Mouse (Mus musculus) B cell, adult 2 months (primary cell): ENCODE data around the gene Dazap1.
A peak's percentile ranks its signal among the peaks of the same experiment; 100 is the strongest.
"Not testable (repeated sequence)": the region's sequence is repeated elsewhere in the genome, so short reads cannot be mapped to it uniquely, and the experiment has no call there.

Source experiments
- DNase-seq, 2 experiments: peaks; one replicate each; pipeline ENCODE4 v3.0.0; 2022

Dazap1 gene

DNA sequence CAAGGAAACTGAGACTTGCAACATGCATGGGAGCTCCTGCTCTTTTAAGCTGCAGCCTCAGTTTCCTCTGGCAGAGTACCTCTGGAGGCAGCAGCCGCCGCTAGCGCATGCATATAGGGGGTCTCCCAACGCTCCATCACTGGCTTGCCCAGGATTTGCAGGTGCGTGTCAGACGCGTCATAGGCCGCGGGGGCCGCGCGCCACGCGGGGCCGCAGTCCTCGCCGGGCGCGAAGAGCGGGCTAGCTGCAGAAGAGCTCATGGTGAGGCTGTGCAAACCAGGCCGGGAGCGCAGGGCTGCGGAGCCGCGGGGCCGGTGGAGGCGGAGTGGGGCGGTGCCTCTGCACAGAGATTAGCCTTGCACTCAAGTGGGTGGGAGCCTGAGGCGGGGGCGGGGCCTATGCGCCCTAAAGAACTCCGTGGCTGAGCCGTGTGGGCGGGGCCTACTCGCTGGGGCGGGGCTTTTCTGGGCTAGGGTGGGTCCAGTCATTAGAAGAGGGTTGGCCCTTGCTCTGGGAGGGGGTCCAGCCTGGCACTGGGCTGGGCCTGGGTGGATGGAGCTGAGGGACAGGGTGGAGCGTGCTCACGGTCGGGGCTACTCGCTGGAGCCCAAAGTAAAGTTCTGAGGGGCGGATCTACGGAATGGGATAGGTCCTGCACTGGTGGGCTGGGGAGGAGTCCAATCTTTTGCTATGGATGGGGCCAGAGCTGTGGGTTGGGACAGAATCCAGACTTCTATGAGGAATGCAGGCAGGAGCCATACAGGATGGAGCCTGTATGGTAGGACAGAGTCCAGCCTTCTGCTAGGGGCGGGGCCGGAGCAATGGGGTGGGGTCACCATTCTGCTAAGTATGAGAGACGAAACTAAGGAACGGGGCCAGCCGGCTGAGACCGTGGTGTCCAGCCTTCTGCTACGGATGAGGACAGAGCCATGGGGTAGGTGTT lies at the start of gene Dazap1, which contains the start of gene Gamt:
Gene Dazap1 (plus strand): TSS at position 845 of the 943 bp plus-strand sequence.
Gene Gamt (minus strand): TSS at position 371 of the 943 bp plus-strand sequence.
- peak; percentile 92 for DNase-seq

DNA sequence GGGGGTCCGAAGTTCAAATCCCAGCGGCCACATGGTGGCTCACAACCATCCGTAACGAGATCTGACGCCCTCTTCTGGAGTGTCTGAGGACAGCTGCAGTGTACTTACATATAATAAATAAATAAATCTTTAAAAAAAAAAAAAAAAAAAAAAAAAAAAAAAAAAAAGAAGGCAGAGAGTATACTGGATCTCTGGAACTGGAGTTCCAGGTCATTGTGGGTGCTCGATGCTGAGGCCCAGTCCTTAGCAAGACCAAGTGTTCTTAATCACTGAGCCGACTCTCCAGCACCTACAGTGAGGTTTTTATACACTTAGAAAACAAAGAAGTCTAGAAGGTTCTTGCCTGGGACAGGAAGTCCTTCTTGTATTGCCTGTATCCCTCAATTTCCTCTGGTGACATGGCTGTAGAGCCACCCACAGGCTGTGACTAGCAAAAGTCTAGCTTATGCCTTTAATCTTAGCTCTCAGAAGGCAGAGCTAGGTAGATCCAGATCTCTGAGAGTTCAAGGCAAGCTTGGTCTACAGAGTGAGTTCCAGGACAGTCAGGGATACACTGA lies 49.7 kb upstream of the Dazap1 start:
- not testable (repeated sequence) for DNase-seq

DNA sequence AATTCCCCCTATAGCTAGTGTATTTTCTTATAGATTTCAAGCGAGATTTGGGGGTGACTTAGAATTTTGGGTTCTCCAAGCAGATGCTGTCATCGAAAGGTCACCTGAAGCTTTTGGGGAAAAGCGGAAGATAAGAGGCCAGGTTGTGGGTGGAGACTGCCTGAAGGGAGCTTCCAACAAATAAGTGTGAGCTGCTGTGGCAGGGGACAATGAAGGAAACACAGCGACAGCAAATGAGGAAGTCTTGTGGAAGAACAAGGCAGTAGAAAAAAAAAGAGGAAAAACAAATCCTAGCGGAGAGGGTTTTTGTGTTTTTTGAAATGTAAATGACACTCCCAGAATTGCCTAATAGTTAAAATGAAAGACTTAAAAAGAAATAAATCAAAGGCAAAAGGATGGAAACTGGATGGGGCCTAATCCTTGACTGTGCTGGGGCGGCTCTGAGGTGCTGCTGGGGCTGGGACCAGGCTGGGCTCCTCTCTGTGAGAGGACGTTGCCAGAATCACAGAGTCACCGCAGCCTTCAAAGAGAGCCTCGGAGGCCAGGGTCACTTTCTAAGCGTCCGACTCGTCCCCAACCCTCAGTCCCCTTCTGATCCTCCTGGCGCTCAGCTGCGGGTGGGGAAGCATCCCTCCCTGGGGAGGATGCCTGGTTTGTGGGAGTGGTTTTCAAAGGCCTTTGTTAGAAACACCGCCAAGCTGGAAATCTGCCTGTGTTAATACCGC lies 46.1 kb upstream of the Dazap1 start:
- no peak for DNase-seq

DNA sequence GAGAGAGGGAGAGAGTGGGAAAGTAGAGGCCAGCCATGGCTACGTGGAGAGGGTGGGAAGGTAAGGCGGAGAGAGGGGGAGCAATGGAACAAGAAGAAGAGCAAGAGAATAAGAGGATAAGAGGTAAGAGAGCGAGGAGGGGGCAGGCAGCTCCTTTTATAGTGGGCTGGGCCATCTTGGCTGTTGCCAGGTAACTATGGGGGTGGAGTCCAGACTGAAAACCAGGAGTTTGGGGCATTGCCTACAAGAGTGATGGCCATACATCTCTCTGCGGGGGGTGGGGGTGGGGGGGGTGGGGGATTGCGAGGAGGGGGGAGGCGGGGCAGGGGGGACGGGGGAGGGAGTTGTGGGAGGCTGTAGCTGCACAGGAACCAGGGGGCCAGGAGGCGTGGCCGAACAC lies 40.6 kb upstream of the Dazap1 start:
- DNase-seq: no peak

DNA sequence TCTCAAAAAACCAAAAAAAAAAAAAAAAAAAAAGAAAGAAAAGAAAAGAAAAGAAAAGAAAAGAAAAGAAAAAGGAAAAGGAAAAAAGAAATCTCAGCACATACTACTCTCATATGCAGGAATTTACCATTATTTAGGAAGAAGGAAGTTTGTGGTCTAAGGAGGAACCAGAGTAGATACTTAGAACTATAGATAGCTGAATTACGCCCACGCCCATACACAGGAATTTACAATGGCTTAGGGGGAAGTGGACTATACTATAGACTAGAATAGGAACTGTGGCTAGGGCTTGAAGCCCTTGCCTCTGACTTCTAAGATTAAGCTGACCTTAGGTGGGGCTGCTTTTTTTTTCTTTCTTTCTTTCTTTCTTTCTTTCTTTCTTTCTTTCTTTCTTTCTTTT lies 38.1 kb upstream of the Dazap1 start:
- peak; percentile 24 to 39 for DNase-seq

DNA sequence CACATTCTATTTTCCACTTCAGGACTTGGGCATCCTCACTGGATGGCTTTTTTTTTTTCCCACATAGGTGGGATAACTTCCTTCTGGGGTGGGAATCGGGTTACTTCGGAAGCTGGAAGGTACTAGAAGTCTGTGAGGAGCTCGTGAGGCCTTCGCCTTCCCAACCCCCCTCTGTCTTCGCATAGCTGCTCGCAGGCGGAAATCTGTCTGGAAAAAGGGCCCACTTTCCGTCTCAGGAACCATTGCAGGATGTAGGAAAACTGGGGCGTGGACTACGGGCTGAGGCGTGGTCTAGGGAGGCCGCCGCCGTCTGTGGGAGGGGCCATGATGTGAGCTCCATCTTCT lies 35.2 kb upstream of the Dazap1 start:
- DNase-seq: no peak

DNA sequence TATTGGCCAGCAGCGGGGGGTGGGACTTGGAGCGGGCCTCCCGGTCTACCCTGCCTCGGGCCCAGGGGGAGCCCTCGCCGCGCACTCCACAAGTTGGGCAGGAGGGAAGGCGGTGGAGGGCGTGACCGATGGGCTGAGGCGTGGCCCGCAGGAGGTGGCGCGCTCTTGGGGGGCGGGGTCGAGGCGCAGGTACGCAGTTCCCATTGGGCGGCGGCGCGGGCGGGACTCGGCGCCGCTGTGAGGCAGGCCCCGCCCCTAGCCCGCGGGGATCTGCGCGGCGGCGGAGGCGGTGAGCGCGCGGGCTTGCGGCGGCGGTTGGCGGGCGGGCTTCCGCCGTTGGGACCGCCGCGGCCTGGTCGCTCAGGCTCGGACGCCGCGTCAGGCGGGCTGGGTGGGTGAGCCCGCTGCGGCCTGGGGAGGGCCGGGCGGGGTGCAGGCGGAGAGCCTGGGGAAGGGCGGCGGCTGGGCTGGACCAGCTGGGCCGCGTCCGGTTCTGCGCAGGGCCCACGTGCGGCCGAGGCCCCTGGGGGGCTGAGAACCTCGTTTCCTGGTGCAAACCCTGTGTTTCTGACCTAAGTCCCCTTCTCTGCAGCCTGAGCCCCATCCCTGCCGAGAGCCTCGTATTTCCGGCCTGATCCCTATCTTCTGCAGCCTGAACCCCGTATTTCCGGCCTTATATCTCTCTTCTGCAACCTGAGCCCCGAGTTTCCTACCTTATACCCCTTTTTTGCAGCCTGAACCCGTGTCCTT lies 34.7 kb upstream of the Dazap1 start, which contains the start of gene Mum1:
Gene Mum1 (plus strand): TSS at position 19 of the 750 bp plus-strand sequence.
- peak; percentile 97 to 98 for DNase-seq

DNA sequence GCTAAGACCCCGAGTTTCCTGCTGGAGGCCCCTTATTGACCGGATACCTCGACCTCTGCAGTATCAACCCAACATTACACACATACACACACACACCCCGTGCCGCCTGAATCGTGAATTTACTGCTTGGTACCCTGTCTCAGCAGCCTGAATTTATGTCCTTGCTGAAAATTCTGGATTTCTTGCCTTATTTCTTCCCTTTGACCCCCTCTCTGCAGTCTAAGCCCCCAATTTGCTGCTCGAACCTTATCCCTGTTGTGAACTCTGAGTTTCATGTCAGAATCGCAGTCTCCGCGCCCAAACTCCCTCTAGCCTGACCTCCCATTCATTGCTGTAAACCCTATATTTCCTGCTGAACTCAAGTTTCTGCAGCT lies 34.1 kb upstream of the Dazap1 start:
- no peak for DNase-seq

DNA sequence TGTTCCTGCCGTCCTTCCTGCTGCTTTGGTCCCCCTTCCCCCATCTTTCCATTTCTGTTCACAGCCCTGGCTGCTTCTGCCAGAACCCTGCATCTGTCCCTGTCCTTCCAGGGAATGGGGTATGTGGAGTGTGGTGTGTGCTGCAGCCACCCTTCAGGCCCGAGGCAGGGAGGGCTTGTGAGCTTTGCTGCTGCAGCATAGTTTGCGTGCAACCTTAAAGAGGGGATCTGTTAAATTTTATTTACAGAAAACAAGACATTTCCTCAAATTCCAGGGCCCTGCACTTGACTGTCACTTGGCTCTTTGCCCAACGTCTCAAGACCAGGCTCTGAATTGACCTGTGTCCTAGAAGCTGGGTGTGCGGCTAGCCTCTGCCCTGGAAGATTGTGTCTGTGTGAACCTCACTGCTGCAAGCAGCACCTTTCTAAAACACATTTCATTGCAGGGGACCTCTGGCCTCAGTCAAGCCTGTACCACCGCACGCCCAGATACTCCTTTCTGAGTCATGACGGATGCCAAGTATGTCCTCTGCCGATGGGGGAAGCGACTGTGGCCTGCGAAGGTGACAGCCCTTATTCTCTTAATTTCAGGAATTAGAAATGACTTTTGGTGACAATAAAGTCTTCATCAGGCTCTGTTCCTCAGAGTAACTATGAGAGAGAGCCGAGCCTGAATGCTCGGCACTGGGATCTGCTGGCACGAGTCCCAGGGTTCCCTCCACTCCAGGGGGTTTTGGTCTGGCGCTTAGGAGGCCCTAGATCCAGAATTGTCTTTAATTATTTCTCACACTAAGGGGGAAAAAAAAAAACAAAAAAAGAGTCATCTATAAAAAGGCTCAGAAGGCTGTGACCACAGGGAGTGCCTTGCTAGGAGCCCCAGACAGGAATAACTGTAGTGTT lies 33.2 kb upstream of the Dazap1 start:
- DNase-seq: no peak

DNA sequence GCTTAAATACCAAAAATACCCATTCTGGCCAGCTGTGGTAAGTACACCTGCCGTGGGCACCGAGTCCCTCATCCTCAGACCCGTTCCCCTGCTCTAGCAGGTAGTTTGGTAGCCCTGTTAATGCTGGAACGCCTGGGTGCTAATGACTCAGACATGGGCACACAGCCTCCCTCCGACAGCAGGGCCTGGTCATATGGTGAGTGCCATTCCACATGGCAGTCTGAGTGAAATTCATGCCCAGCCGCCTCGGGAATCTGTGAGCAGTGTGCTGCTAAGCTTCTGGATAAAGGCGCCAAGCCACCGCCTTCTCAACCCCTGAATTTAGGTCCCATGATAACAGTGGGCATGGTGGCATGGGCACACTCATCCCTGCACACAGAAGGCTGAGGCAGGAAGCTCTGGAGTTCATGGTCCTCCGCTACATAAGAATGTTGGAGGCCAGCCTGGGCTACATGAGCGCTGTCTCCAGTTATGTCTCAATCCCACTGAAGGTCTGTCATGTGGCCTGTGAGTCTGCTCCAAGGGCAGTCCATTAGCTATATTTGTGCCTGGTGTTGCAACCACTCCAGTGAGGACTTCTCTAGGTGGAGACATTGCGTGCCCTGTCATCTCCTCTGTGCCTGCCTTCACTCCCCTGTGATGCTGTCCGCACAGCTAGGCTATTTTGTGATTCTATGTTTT lies 25.0 kb upstream of the Dazap1 start:
- no peak for DNase-seq

DNA sequence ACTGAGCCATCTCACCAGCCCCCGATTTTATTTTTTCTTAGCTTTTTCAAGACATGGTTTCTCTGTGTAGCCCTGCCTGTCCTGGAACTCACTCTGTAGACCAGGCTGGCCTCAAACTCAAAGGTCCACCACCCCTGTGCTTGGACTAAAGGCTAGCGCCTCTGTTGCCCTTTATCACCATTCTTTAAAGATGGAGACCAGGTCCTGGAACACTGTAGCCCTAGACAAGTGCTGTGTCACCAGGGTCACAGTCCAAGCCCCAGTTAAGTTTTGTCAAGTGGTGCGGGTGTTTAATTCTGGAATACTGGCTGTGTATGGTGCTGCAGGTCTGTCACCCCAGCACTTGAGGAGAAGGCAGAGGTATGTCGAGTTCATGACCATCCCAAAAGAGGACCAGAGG lies 24.3 kb upstream of the Dazap1 start:
- DNase-seq: no peak

DNA sequence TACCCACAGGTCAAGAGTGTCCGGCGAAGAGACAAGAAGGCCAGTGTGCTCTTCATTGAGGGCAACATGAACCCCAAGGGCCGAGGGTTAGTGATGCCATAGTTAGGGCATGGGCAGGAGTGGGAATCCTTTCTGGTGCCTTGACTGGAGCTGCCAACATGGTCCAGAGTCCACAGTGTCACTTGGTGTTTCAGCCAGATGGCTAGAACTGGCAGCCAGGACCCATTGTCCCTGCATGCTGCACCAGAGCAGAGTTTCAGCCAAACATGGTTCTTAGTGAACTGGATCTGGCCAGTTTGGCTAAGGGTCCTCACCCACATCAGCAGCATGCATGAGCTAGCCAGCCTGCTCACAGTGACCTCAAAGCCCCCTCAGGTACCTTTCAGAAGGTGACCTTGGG lies 23.0 kb upstream of the Dazap1 start:
- DNase-seq: no peak

DNA sequence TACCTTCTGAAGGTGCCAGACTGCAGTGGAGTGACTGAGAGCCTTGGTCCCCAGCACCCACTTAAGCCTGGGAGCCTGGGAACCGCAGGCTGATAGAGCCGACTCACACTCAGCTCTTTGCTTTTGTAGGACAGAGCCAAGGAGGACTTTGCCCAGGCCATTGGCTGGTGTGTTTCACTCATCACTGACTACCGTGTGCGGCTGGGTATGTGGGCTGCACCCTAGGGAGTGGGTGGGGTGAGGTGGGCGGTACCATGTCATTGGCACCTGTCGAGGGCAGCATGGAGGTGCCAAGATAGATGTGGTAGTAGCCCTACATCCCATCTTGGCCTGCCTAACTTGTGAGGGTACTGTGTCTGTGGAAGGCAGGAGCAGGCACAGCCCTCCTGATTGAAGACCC lies 21.5 kb upstream of the Dazap1 start:
- no peak for DNase-seq

DNA sequence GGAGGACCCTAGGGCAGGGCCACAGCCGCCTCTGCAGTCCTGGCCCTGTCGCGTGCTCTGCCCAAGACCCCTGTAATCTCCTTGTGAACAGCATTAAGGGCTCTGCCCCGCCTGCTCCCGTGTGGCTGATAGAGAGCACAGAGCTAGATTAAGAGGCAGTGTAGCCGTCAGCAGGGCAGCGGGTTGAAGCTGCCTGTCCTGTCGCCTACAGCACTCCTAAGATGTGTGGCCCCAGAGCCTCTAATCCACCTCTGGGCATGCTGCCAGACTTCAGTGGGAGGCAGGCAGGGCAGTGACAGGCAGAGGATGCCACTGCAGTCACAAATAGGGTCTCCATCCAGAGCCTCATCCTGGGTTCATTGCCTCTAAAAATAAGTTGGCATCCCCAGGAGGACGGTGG lies 19.2 kb upstream of the Dazap1 start:
- DNase-seq: no peak

DNA sequence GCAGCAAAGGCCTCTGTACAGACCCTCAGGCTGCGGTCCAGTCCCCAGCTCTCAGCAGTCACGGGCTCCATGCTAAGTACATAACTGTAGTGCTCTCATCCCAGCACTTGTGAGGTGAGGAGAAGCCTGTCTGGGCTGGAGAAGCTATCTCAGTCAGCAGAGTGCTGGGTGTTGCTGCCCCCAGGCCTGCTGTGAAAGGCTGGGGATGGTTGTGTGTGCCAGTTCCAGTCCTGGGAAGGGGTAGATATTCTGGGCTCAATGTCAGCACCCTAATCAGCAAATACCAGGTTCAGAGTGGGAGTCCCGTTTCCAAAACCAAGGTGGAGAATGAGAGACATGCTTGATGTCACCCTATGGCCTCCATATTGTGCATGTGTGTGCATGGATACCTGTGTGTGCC lies 18.7 kb upstream of the Dazap1 start:
- no peak for DNase-seq

DNA sequence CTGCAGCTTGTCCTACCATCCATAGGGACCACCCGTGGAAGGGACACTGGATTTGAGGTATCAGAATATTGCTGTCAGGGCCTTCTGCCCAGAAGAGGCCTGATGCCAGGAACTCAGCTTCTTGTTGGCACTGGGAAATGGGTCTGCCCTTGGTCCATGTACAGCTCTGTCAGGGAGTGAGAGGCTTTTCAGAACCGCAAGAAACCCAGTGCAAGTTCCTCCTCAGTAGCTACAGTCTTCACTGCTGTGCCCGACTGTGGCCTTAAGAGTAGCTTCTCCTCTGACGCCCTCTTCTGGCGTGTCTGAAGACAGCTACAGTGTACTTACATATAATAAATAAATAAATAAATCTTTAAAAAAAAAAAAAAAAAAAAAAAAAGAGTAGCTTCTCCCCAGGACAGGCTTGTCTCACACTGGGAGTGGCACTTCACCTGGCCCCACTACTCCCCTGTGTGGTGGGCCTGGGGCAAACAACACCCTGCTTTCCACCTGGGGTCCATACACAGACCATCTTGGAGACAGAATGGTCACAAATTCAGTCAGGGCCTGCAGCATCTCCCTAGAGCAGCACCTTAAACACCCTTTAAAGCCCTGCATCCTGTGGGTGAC lies 16.4 kb upstream of the Dazap1 start:
- peak; percentile 45 to 53 for DNase-seq

DNA sequence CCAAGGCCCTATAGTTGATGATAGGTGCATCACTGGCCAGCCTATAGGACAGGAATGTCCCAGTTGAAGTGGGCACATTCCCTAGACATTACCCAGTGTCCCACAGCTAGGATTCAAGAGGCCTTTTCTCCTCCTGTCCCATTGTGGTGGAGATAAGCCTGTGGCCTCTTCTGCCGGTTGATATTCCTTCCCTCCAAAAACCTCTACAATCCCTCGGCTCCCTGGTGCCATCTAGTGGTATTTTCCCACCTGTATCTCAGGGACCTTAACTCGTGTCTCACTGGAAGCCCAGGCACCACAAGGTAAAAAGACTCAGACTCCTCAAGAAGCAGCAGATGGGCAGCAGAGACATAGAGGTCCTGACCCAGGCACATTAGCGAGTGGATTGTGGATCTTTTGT lies 15.7 kb upstream of the Dazap1 start:
- DNase-seq: peak; percentile 78 to 81

DNA sequence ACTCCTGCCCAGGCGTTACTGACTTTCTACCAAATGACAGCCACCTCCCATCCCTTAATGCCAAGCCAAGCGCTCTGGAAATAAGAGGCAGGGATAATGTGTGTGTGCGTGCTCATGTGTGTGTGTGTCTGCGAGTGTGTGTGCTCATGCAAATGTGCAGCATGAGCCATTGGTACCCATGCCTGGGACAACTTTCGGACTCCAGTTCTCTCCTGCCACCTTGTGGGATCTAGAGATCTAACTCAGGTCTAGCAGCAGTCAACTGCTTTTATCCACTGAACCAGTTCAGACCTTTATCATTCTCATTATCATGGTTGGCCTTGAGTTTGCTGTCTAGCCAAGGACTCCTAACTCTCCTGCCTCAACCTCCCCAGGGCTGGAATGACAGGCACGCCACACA lies 13.4 kb upstream of the Dazap1 start:
- DNase-seq: no peak

DNA sequence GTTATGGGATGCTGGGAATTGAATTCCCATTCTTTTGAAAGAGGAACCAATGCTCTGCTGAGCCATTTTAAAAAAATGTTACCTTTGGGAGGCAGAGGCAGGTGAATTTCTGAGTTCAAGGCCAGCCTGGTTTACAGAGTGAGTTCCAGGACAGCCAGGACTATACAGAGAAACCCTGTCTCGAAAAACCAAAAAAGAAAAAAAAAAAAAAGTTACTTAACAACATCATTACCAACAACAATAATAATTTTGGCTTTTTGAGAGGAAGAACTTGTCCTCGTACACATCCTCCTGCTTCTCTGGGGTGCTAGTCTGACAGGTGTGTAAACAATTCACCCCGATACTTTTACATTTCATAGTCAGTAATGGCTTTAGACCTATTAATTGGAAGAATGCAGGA lies 12.8 kb upstream of the Dazap1 start:
- DNase-seq: not testable (repeated sequence)

DNA sequence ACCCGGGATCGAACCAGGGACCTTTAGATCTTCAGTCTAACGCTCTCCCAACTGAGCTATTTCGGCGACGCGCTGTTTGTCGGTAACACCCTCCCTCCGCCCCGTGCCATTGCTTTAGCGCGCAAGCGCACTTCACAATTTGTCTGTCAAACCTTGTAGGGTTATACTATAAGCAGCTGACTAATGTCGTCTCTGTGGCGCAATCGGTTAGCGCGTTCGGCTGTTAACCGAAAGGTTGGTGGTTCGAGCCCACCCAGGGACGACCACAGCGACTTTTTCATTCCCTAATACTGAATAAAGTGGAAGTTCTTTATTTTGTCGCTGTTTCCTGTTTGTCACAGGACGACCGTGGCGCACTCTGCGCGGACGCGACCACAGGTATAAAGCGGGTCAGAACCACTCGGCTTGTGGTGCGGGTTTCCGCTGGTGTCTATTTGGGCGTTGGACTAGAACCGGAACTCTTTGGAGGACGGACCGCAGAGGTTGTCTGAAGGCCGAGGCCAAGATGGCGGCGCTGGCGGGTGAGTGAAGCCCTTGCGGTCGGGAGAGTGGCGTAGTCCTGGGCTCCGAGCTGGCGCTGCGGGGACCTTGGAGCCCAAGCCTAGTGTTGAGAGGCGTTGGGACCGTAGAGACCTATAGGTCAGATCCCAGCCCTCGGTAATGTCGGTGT lies 12.2 kb upstream of the Dazap1 start, which contains the start of gene Ndufs7:
Gene Ndufs7 (plus strand): TSS at position 151 of the 670 bp plus-strand sequence.
- peak; percentile 96 to 97 for DNase-seq
